Mouse (Mus musculus) heart, postnatal 36 days (tissue): Measurements from ENCODE around the gene Robo1. TPM values are rescaled to one million over a fixed set of nuclear protein-coding genes. Genes with fewer than 3 reads are reported as not detected.
A peak's percentile ranks its signal among the peaks of the same experiment; 100 is the strongest.

Experiments
- DNase-seq, 2 experiments: peaks; one replicate each; pipeline ENCODE4 v3.0.0; 2021 to 2022
- intact Hi-C: fragments of 180-260 bp; cut with DNase I; formaldehyde crosslinking; loops from one replicate; pipeline ENCODE4 v1.15.1; 2025
- total RNA-seq, 2 experiments: library from RNA; stranded (reverse); gene quantifications; 2 replicates each; pipeline ENCODE4 v1.2.3; 2021

Gene Robo1
- total RNA-seq, 2 experiments from 2014 or later: 1.4 TPM

GRCm38 (mm10) chr16:72587376-72588072 lies 279.4 kb downstream of the Robo1 start:
- no peak for DNase-seq
- intact Hi-C loops: no loop called here

GRCm38 (mm10) chr16:72603487-72604206 lies 295.5 kb downstream of the Robo1 start:
- intact Hi-C loops: no loop called here
- no peak for DNase-seq

- intact Hi-C loops: no loop called here
- peak; percentile 31 to 61 for DNase-seq
Measured at GRCm38 (mm10) chr16:72605066-72605465, 297.0 kb downstream of the Robo1 start.

- no peak for DNase-seq
- intact Hi-C loops: no loop called here
Measured at GRCm38 (mm10) chr16:72610661-72611112, 302.6 kb downstream of the Robo1 start.

- DNase-seq: no peak
- intact Hi-C loops: no loop called here
Measured at GRCm38 (mm10) chr16:72614898-72615297, 306.8 kb downstream of the Robo1 start.

- intact Hi-C loops: no loop called here
- DNase-seq: no peak
Measured at GRCm38 (mm10) chr16:72615360-72615759, 307.3 kb downstream of the Robo1 start.

GRCm38 (mm10) chr16:72622371-72622770 lies 314.3 kb downstream of the Robo1 start:
- intact Hi-C loops: no loop called here
- no peak for DNase-seq

- DNase-seq: no peak
- intact Hi-C loops: no loop called here
Measured at GRCm38 (mm10) chr16:72622868-72623267, 314.8 kb downstream of the Robo1 start.

GRCm38 (mm10) chr16:72633846-72634245 lies 325.7 kb downstream of the Robo1 start:
- DNase-seq: no peak
- intact Hi-C loops: no loop called here

- intact Hi-C loops: no loop called here
- no peak for DNase-seq
Measured at GRCm38 (mm10) chr16:72639332-72639940, 331.3 kb downstream of the Robo1 start.

GRCm38 (mm10) chr16:72640932-72641811 lies 333.1 kb downstream of the Robo1 start:
- no peak for DNase-seq
- intact Hi-C loops: no loop called here

GRCm38 (mm10) chr16:72645890-72646289 lies 337.8 kb downstream of the Robo1 start:
- intact Hi-C loops: no loop called here
- DNase-seq: no peak

- intact Hi-C loops: loop anchor here (1.0 kb wide), 1 partner anchor 331 kb away; no protein-coding TSS in a partner anchor
- peak; percentile 2 to 4 for DNase-seq
Measured at GRCm38 (mm10) chr16:72649314-72649713, 341.2 kb downstream of the Robo1 start.

- intact Hi-C loops: no loop called here
- DNase-seq: no peak
Measured at GRCm38 (mm10) chr16:72655411-72655810, 347.3 kb downstream of the Robo1 start.

GRCm38 (mm10) chr16:72662837-72663350 lies 354.8 kb downstream of the Robo1 start:
- intact Hi-C loops: loop anchor here (5.0 kb wide), 1 partner anchor 319 kb away; no protein-coding TSS in a partner anchor
- DNase-seq: peak; percentile 57 to 71

GRCm38 (mm10) chr16:72663351-72664232 lies 355.5 kb downstream of the Robo1 start:
- DNase-seq: peak; percentile 30 to 66
- intact Hi-C loops: loop anchor here (5.0 kb wide), 1 partner anchor 319 kb away; no protein-coding TSS in a partner anchor

- intact Hi-C loops: loop anchor here (5.0 kb wide), 1 partner anchor 318 kb away; no protein-coding TSS in a partner anchor
- DNase-seq: peak in 1 of 2 experiments; percentile 5
Measured at GRCm38 (mm10) chr16:72664233-72664613, 356.1 kb downstream of the Robo1 start.

GRCm38 (mm10) chr16:72664806-72665205 lies 356.7 kb downstream of the Robo1 start:
- intact Hi-C loops: loop anchor here (5.0 kb wide), 1 partner anchor 317 kb away; no protein-coding TSS in a partner anchor

GRCm38 (mm10) chr16:72665454-72665853 lies 357.3 kb downstream of the Robo1 start:
- intact Hi-C loops: no loop called here
- DNase-seq: no peak

More at GRCm38 (mm10) chr16:72664806-72665205, 356.7 kb downstream of the Robo1 start:
- no peak for DNase-seq
